Mouse (Mus musculus) MEL (cell line): Measurements from ENCODE around the gene Ehd2.

Experiments
- CTCF ChIP-seq, 3 experiments: IDR thresholded peaks in 2 of 3; conservative IDR thresholded peaks in 1 of 3; 2 replicates each; pipeline ENCODE4 v1.5.1; 2011 to 2012; ENCODE audit warnings: low read length in 3 of 3, low read depth in 2 of 3, mild to moderate bottlenecking in 2 of 3, improper control_type of control experiment in 1 of 3, inconsistent platforms in 1 of 3, mixed read lengths in 1 of 3, moderate library complexity in 1 of 3; ENCODE audit not compliant: control insufficient read depth in 1 of 3, insufficient read depth in 1 of 3, poor library complexity in 1 of 3, severe bottlenecking in 1 of 3
- E2F4 ChIP-seq: IDR thresholded peaks from 2 replicates; pipeline ENCODE4 v1.6.1; 2011; ENCODE audit warnings: low read depth, low read length, improper control_type of control experiment, borderline replicate concordance
- GATA1 ChIP-seq: IDR thresholded peaks from 2 replicates; pipeline ENCODE4 v1.6.1; 2011; ENCODE audit warnings: low read depth, low read length, improper control_type of control experiment
- MYC ChIP-seq: IDR thresholded peaks from 2 replicates; pipeline ENCODE4 v1.6.1; 2011; ENCODE audit warnings: low read depth, mild to moderate bottlenecking, low read length, improper control_type of control experiment, moderate library complexity
- NRF1 ChIP-seq: IDR thresholded peaks from 2 replicates; pipeline ENCODE4 v1.6.1; 2014; ENCODE audit warnings: low read depth, mild to moderate bottlenecking, inconsistent platforms, low read length, improper control_type of control experiment, moderate library complexity; ENCODE audit not compliant: poor library complexity, insufficient read depth, severe bottlenecking
- POLR2AphosphoS2 ChIP-seq: IDR thresholded peaks from 2 replicates; pipeline ENCODE4 v1.6.1; 2011; ENCODE audit warnings: low read length, improper control_type of control experiment
- SMC3 ChIP-seq: IDR thresholded peaks from 2 replicates; pipeline ENCODE4 v1.6.1; 2011; ENCODE audit warnings: low read depth, low read length, improper control_type of control experiment
- UBTF ChIP-seq: IDR thresholded peaks from 2 replicates; pipeline ENCODE4 v1.6.1; 2012; ENCODE audit warnings: low read depth, mild to moderate bottlenecking, inconsistent platforms, low read length, improper control_type of control experiment, moderate library complexity, borderline replicate concordance; ENCODE audit not compliant: insufficient read depth
- ZC3H11A ChIP-seq: IDR thresholded peaks from 2 replicates; pipeline ENCODE4 v1.6.1; 2012; ENCODE audit warnings: low read depth, mild to moderate bottlenecking, inconsistent platforms, low read length, improper control_type of control experiment

DNA sequence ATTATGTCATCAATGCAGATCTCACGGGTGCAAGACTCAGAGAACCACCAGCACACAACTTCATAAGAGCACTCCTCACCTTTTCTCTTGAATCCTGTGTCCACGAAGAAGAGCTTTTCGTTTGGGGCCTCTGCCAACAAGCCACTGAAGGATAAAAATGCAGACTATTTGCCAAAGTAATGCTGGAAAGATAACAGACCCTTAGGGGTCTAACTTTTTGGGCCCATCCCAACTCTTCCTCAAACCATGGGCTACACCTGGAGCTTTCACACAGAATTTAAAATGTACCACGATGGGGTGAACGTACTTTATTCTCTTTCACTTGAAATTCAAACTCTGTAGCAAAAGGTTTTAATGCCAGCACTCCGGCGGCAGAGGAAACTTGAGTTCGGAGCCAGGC, 22.2 kb downstream of the Ehd2 start:
- TF ChIP-seq MYC (no peak), CTCF (IDR thresholded peaks at IDR 0.05 in 2 of 3, conservative IDR thresholded peaks at IDR 0.05 in 1 of 3; ENCODE audit: control insufficient read depth in 1 of 3, insufficient read depth in 1 of 3, low read depth in 2 of 3, low read length in 3 of 3, poor library complexity in 1 of 3, severe bottlenecking in 1 of 3) (no peak), GATA1 (no peak), NRF1 (no peak), ZC3H11A (no peak), POLR2AphosphoS2 (no peak), UBTF (no peak), E2F4 (no peak), SMC3 (no peak)
